Mouse (Mus musculus): ENCODE results near the gene Trmt44. TPM values are rescaled to one million over a fixed set of nuclear protein-coding genes. Genes with fewer than 3 reads are reported as not detected.

The Trmt44 gene
- polyA plus RNA-seq (2016; fragmentation: Nextera tagmentation; extraction: Ambion mirVana) = 8.7 and 9.1 TPM in 2 replicates

DNA sequence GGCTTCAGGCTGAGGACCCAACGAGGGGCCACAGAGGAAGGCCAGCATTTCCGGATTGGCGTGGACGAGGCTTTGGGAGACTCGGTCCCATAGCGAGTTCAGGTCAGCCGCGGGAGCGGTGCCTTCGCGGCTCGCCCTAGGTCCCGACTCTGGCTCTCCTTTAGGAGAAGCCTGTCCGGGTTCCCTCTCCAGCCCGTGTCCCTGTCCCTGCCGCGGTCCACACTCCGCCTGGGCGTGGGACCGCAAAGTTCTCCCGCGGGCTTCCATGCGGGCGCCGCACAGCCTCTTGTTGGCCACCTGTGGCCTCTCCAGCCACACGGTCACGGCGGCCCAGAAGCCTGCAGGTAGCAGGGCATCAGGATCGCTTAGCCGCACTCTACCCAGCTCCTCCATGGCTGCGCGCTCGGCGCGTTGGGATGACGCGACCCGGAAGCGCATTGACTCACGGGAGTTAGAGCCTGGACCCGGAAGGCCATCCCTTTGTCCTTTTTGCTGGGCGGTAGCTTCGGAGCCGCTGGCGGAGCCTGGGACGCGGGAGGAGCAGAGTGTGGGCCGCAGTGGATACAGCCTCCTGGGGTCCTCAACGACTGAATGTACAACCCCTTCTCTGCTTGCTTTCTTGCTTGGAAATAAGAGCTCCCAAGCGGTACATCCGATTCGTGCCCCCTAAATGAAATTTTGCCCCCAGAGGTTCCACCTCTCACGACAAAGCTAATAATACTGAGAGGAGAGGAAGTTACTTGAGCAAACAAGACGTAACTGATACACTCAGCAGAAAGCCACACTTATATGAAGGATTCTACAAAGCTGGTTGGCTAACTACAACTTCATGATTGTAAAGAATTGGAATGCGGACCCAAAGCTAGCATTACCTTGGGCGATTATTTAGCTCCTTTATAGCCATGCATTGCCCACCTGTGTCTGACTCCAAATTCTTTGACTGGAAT is at the start of gene Trmt44:
Gene Trmt44, minus strand, starts transcription at position 418 of the 947 bp plus-strand sequence.
- H3K4me3 ChIP-seq = peak within 1 kb of the TSS; percentile 74
- no peaks in the 10 kb centered on the region for H3K9me3 ChIP-seq (replicated peaks)
- H3K27me3 ChIP-seq (ENCODE audit: low read depth, poor library complexity, severe bottlenecking) = no peaks in the 10 kb centered on the region
- 4% methylated on average over 56 of the region's 56 CpGs for WGBS
- peak within 1 kb of the TSS; percentile 93 for H3K27ac ChIP-seq (replicated peaks)
- DNase-seq (ENCODE audit: low spot score) = peak; percentile 93
- H3K36me3 ChIP-seq = peaks cover 37% of the 10 kb centered on the region
- H3K4me1 ChIP-seq = peaks cover 18% of the 10 kb centered on the region

- no peaks in the 10 kb centered on the region for H3K9me3 ChIP-seq (replicated peaks)
- H3K27ac ChIP-seq (replicated peaks) = no peak overlapping the region
- DNase-seq (ENCODE audit: low spot score) = no peak
- H3K36me3 ChIP-seq = no peaks in the 10 kb centered on the region
- no peak overlapping the region for H3K4me3 ChIP-seq
- H3K27me3 ChIP-seq (ENCODE audit: low read depth, poor library complexity, severe bottlenecking) = no peaks in the 10 kb centered on the region
- H3K4me1 ChIP-seq = peaks cover 11% of the 10 kb centered on the region; the same call in 1 of the 2 replicates
These were observed 49.0 kb upstream of the Trmt44 start for GRCm38 (mm10) chr5:35623831-35624230.

DNA sequence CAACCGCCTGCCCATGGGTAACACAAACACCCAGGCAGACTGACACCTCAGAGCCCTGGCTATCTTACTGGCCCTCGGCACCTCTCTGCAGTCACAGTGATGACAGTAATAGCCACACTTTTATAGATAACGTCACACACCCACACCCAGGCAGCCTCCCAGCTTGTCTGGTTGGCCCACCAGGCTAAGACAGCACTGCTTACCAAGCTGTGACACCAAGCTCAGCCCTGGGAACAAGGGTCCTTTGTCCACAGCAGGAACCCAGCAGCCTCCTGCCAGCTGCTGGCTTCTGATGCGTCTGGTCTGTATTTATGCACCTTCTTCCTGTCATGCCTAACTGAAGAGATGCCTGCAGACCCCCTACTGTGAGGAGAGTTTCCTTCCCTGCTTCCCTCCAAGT is 46.2 kb upstream of the Trmt44 start:
- 58% methylated on average over 4 of the region's 4 CpGs for WGBS
- no peak for DNase-seq (ENCODE audit: low spot score)
- no peak overlapping the region for H3K27ac ChIP-seq (replicated peaks)

DNA sequence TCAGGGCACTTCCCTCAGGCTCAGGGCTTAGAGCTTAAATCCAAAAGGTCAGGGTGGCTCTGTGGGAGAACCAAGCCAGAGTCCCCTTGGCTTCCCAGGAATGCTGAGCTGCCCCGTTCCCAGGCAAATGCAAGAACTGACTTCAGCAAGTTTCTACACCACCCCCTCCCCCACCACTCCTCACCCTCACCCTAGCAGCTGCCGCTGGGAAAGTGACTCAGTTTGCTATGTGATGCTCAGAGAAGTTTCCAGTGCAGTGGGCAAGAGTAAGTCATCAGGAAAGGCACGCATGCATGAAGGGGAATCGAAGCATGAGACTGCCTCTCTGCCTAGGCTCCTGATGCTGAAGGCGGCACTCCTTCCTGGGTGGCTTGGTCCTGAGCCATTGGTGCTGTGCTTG is 42.1 kb upstream of the Trmt44 start:
- WGBS = 43% methylated on average over 5 of the region's 5 CpGs
- no peaks in the 10 kb centered on the region for H3K9me3 ChIP-seq (replicated peaks)
- H3K36me3 ChIP-seq = no peaks in the 10 kb centered on the region
- peak overlapping the region; percentile 57; the same call in 1 of the 2 replicates for H3K27ac ChIP-seq (replicated peaks)
- DNase-seq (ENCODE audit: low spot score) = peak; percentile 23
- H3K4me3 ChIP-seq = no peak overlapping the region
- no peaks in the 10 kb centered on the region for H3K27me3 ChIP-seq (ENCODE audit: low read depth, poor library complexity, severe bottlenecking)
- H3K4me1 ChIP-seq = peaks cover 30% of the 10 kb centered on the region

More for the DNA sequence above, 46.2 kb upstream of the Trmt44 start:
- no peaks in the 10 kb centered on the region for H3K9me3 ChIP-seq (replicated peaks)
- no peak overlapping the region for H3K4me3 ChIP-seq
- H3K4me1 ChIP-seq = peaks cover 30% of the 10 kb centered on the region
- no peaks in the 10 kb centered on the region for H3K36me3 ChIP-seq
- no peaks in the 10 kb centered on the region for H3K27me3 ChIP-seq (ENCODE audit: low read depth, poor library complexity, severe bottlenecking)

DNA sequence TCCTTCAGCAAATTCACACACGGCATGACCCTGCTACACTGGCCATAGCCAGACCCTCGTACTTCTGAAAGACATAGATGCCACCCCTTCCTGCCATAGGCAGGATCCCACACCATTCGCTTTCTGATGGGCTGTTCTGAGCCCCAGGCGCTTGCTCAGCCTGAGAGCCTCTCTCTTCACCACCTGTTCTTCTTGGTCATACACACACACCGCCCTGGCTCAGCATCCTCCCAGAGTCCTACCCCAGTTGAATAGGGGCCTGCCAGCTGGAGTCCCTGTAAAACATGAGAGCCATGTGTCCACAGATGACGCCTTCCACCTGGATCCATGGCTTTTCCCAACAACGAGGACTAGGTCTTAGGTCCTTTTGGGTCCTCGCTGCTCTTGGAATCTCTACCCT is 37.9 kb upstream of the Trmt44 start:
- H3K36me3 ChIP-seq = no peaks in the 10 kb centered on the region
- WGBS = 90% methylated on average over 8 of the region's 8 CpGs
- peaks cover 42% of the 10 kb centered on the region for H3K4me1 ChIP-seq

GRCm38 (mm10) chr5:35611900-35612299 is 37.0 kb upstream of the Trmt44 start:
- Histone ChIP-seq H3K27ac (replicated peaks) (no peak overlapping the region), H3K36me3 (no peaks in the 10 kb centered on the region), H3K27me3 (ENCODE audit: low read depth, poor library complexity, severe bottlenecking) (no peaks in the 10 kb centered on the region), H3K4me3 (no peak overlapping the region), H3K4me1 (peaks cover 33% of the 10 kb centered on the region), H3K9me3 (replicated peaks) (no peaks in the 10 kb centered on the region)
- WGBS = 90% methylated on average over 11 of the region's 11 CpGs
- DNase-seq (ENCODE audit: low spot score) = no peak

More for the DNA sequence above, 37.9 kb upstream of the Trmt44 start:
- H3K4me3 ChIP-seq = no peak overlapping the region
- H3K9me3 ChIP-seq (replicated peaks) = no peaks in the 10 kb centered on the region
- no peak overlapping the region for H3K27ac ChIP-seq (replicated peaks)
- H3K27me3 ChIP-seq (ENCODE audit: low read depth, poor library complexity, severe bottlenecking) = no peaks in the 10 kb centered on the region
- no peak for DNase-seq (ENCODE audit: low spot score)

DNA sequence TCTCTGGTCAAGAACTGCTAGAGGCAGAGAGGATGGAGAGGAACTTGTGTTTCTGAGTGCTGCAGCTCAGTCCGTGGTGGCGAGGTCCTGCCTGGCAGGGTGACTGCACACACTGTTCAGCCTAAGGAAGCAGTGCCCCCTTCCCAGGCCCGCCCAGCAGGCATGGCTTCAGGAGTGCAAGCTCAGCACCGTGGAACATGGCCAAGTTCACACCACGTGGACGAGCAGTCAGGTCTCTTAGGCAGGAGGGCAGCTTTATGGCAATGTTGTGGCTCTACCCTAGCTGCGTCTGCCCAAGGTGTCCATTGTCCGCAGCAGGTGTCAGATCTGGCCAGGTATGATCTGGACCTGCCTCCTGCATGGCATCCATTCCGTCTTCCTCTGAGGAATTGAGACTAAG is 36.3 kb upstream of the Trmt44 start:
- no peak overlapping the region for H3K4me3 ChIP-seq
- H3K4me1 ChIP-seq = peaks cover 26% of the 10 kb centered on the region
- no peak overlapping the region for H3K27ac ChIP-seq (replicated peaks)
- no peak for DNase-seq (ENCODE audit: low spot score)
- WGBS = 91% methylated on average over 9 of the region's 9 CpGs
- H3K36me3 ChIP-seq = no peaks in the 10 kb centered on the region
- no peaks in the 10 kb centered on the region for H3K27me3 ChIP-seq (ENCODE audit: low read depth, poor library complexity, severe bottlenecking)
- H3K9me3 ChIP-seq (replicated peaks) = no peaks in the 10 kb centered on the region

DNA sequence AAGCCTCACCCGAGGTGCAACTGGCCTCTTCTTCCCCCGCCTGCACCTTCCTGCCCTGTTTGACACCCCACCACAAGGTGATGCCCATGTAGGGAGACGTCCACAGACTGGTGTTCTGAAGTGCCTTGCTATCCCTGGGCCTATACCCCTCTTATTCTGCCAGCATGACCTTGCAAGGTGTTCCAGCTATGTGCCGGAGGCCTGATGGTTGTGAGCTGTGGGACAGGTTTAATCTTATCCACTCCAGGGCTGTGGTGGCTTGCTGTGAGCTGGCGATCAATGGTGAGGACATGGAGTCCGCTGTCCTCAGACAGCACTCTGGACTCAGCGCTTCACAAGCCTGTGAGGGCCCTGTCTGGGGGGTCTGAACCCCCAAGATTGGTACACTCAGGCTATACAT is 35.5 kb upstream of the Trmt44 start:
- no peaks in the 10 kb centered on the region for H3K36me3 ChIP-seq
- WGBS = 93% methylated on average over 7 of the region's 7 CpGs
- no peak for DNase-seq (ENCODE audit: low spot score)
- no peaks in the 10 kb centered on the region for H3K9me3 ChIP-seq (replicated peaks)
- no peak overlapping the region for H3K4me3 ChIP-seq
- H3K4me1 ChIP-seq = peaks cover 26% of the 10 kb centered on the region
- H3K27me3 ChIP-seq (ENCODE audit: low read depth, poor library complexity, severe bottlenecking) = no peaks in the 10 kb centered on the region
- H3K27ac ChIP-seq (replicated peaks) = peak overlapping the region; percentile 76

GRCm38 (mm10) chr5:35609971-35610370 is 35.1 kb upstream of the Trmt44 start:
- Histone ChIP-seq H3K36me3 (no peaks in the 10 kb centered on the region), H3K27ac (replicated peaks) (peak overlapping the region; percentile 76), H3K4me1 (peaks cover 26% of the 10 kb centered on the region), H3K9me3 (replicated peaks) (no peaks in the 10 kb centered on the region), H3K4me3 (no peak overlapping the region), H3K27me3 (ENCODE audit: low read depth, poor library complexity, severe bottlenecking) (no peaks in the 10 kb centered on the region)
- 83% methylated on average over 2 of the region's 2 CpGs for WGBS
- no peak for DNase-seq (ENCODE audit: low spot score)

DNA sequence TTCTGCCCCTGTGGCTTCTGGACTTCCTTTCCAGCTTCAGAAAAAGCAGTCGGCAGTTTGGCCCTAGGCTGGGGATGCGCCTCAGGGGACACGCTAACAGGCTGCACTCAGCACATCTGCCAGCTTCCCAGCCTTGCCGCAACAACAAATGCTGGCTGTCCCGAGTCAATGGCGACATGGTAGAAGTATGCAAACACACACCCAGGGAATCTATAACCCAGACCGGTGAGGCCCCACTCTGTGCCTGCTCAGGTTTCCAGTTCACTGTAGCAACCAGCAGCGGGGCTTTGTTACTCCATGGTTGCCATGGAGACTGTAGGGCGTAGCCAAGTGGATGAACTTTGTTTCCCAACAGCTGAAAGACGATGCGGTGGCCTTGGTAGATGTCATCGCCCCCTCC is 34.5 kb upstream of the Trmt44 start:
- Histone ChIP-seq H3K4me3 (peak overlapping the region; percentile 26), H3K9me3 (replicated peaks) (no peaks in the 10 kb centered on the region), H3K36me3 (0 out of 2 replicates have a peak, but pooled peaks cover 3% of the 10 kb centered on the region), H3K27me3 (ENCODE audit: low read depth, poor library complexity, severe bottlenecking) (no peaks in the 10 kb centered on the region), H3K27ac (replicated peaks) (peak overlapping the region; percentile 76), H3K4me1 (peaks cover 26% of the 10 kb centered on the region)
- DNase-seq (ENCODE audit: low spot score) = peak; percentile 78
- WGBS = 17% methylated on average over 12 of the region's 12 CpGs

- WGBS = 80% methylated on average over 5 of the region's 5 CpGs
- Histone ChIP-seq H3K4me1 (peaks cover 26% of the 10 kb centered on the region), H3K27me3 (ENCODE audit: low read depth, poor library complexity, severe bottlenecking) (no peaks in the 10 kb centered on the region), H3K4me3 (no peak overlapping the region), H3K9me3 (replicated peaks) (no peaks in the 10 kb centered on the region), H3K27ac (replicated peaks) (peak overlapping the region; percentile 76), H3K36me3 (0 out of 2 replicates have a peak, but pooled peaks cover 3% of the 10 kb centered on the region)
- no peak for DNase-seq (ENCODE audit: low spot score)
These were observed 33.7 kb upstream of the Trmt44 start for GRCm38 (mm10) chr5:35608559-35608958.

DNA sequence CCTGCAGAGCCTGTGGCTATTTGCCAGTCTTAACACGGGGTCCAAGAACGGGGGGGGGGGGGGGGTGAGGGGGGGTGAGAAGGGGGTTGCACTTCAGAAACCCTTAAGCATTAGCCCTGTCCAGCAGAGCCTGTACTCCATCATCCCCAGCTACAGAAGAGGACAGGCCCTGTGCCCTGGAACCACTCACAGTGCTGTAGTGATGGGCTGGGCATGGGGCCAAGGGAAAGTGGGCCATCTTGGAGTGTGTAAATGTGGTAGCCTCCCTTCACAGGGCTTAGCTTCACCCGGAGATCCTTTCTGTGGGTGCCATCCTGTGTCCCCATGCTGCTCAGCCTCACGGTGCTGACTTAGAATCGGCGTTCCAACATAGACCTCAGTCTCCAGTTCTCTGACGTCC is 32.9 kb upstream of the Trmt44 start:
- Histone ChIP-seq H3K4me1 (peaks cover 26% of the 10 kb centered on the region), H3K27ac (replicated peaks) (peak overlapping the region; percentile 76; the same call in 1 of the 2 replicates)

GRCm38 (mm10) chr5:35606800-35607199 is 31.9 kb upstream of the Trmt44 start:
- Histone ChIP-seq H3K4me3 (no peak overlapping the region), H3K9me3 (replicated peaks) (no peaks in the 10 kb centered on the region), H3K27ac (replicated peaks) (no peak overlapping the region), H3K27me3 (ENCODE audit: low read depth, poor library complexity, severe bottlenecking) (no peaks in the 10 kb centered on the region), H3K36me3 (peaks cover 19% of the 10 kb centered on the region), H3K4me1 (peaks cover 26% of the 10 kb centered on the region)
- no peak for DNase-seq (ENCODE audit: low spot score)
- 89% methylated on average over 7 of the region's 7 CpGs for WGBS

More for the DNA sequence above, 32.9 kb upstream of the Trmt44 start:
- Histone ChIP-seq H3K36me3 (peaks cover 9% of the 10 kb centered on the region; the same call in 1 of the 2 replicates), H3K9me3 (replicated peaks) (no peaks in the 10 kb centered on the region), H3K4me3 (no peak overlapping the region), H3K27me3 (ENCODE audit: low read depth, poor library complexity, severe bottlenecking) (no peaks in the 10 kb centered on the region)
- DNase-seq (ENCODE audit: low spot score) = no peak
- 78% methylated on average over 7 of the region's 7 CpGs for WGBS
